Mouse (Mus musculus) midbrain, embryonic 12.5 days (tissue): Measurements from ENCODE around the gene Zfp13. TPM values are rescaled to one million over a fixed set of nuclear protein-coding genes. Genes with fewer than 3 reads are reported as not detected.

Source experiments
- ATAC-seq: fragments of 200-750 bp; cut with Nextera tagmentation; 2 replicates; pipeline ENCODE4 v1.8.0; 2017; ENCODE audit warnings: low read depth, moderate TSS enrichment, moderate library complexity; ENCODE audit not compliant: low FRiP score
- H3K27ac ChIP-seq: fragments of 300-500 bp; sonication (generic); replicated peaks from 2 replicates; pipeline ENCODE4 v1.5.1; 2016; ENCODE audit warnings: mild to moderate bottlenecking
- H3K27me3 ChIP-seq: fragments of 300-500 bp; sonication (generic); 2 replicates; pipeline ENCODE4 v1.6.1; 2016; ENCODE audit warnings: mild to moderate bottlenecking
- H3K36me3 ChIP-seq: fragments of 300-500 bp; sonication (generic); 2 replicates; pipeline ENCODE4 v1.6.1; 2016
- H3K4me1 ChIP-seq: fragments of 300-500 bp; sonication (generic); 2 replicates; pipeline ENCODE4 v1.6.1; 2016
- H3K4me2 ChIP-seq: fragments of 300-500 bp; sonication (generic); replicated peaks from 2 replicates; pipeline ENCODE4 v1.6.1; 2016; ENCODE audit warnings: mild to moderate bottlenecking, moderate library complexity
- H3K4me3 ChIP-seq: fragments of 300-500 bp; sonication (generic); 2 replicates; pipeline ENCODE4 v1.5.1; 2016; ENCODE audit warnings: mild to moderate bottlenecking
- H3K9ac ChIP-seq: fragments of 300-500 bp; sonication (generic); replicated peaks from 2 replicates; pipeline ENCODE4 v1.6.1; 2016; ENCODE audit warnings: mild to moderate bottlenecking, moderate library complexity
- H3K9me3 ChIP-seq: fragments of 300-500 bp; sonication (generic); 2 replicates; pipeline ENCODE4 v1.6.1; 2016; ENCODE audit warnings: mild to moderate bottlenecking
- WGBS: fragments of 180-500 bp; shearing (Covaris S2); methylation state at CpG from one replicate; pipeline ENCODE4 v1.1.7; 2016; 5-methylcytosine and 5-hydroxymethylcytosine counted together
- polyA plus RNA-seq: library from polyadenylated mRNA; unstranded; fragments of >200 nt; fragmentation: Nextera tagmentation; extraction: Ambion mirVana; gene quantifications from 2 replicates; pipeline ENCODE4 v1.2.1, GENCODE M21; 2016

The Zfp13 gene
- polyA plus RNA-seq, 1 experiment from 2014 or later, result 24.1 TPM

GRCm38 (mm10) chr17:23555243-23555916 is 43.9 kb downstream of the Zfp13 start:
- no peak overlapping the region for H3K27ac ChIP-seq
- H3K9me3 ChIP-seq, result no peaks in the 10 kb centered on the region
- no peak overlapping the region for H3K9ac ChIP-seq
- H3K36me3 ChIP-seq, result peaks cover 57% of the 10 kb centered on the region
- WGBS, result 84% methylated on average over 7 of the region's 7 CpGs
- ATAC-seq, result no peak
- H3K4me3 ChIP-seq, result no peak overlapping the region
- H3K4me1 ChIP-seq, result no peaks in the 10 kb centered on the region
- H3K4me2 ChIP-seq, result no peak overlapping the region
- H3K27me3 ChIP-seq, result peaks cover 6% of the 10 kb centered on the region

- Histone ChIP-seq H3K9me3 (no peaks in the 10 kb centered on the region), H3K4me1 (peaks cover 6% of the 10 kb centered on the region; the same call in 1 of the 2 replicates), H3K36me3 (peaks cover 46% of the 10 kb centered on the region), H3K27ac (no peak overlapping the region), H3K9ac (no peak overlapping the region), H3K4me2 (no peak overlapping the region), H3K4me3 (no peak overlapping the region), H3K27me3 (peaks cover 6% of the 10 kb centered on the region)
- ATAC-seq, result no peak
Measured at GRCm38 (mm10) chr17:23554321-23554720, 45.0 kb downstream of the Zfp13 start.

- Histone ChIP-seq H3K27me3 (peaks cover 6% of the 10 kb centered on the region), H3K9me3 (no peaks in the 10 kb centered on the region), H3K4me2 (no peak overlapping the region), H3K27ac (no peak overlapping the region), H3K4me3 (no peak overlapping the region), H3K36me3 (peaks cover 40% of the 10 kb centered on the region), H3K4me1 (peaks cover 7% of the 10 kb centered on the region; the same call in 1 of the 2 replicates), H3K9ac (no peak overlapping the region)
- no peak for ATAC-seq
- 77% methylated on average over 1 of the region's 1 CpGs for WGBS
Measured at GRCm38 (mm10) chr17:23553634-23554120, 45.6 kb downstream of the Zfp13 start.

GRCm38 (mm10) chr17:23552896-23553633 is 46.2 kb downstream of the Zfp13 start:
- peaks cover 34% of the 10 kb centered on the region for H3K36me3 ChIP-seq
- H3K27ac ChIP-seq, result no peak overlapping the region
- peaks cover 7% of the 10 kb centered on the region; the same call in 1 of the 2 replicates for H3K4me1 ChIP-seq
- H3K9ac ChIP-seq, result no peak overlapping the region
- H3K9me3 ChIP-seq, result no peaks in the 10 kb centered on the region
- WGBS, result 85% methylated on average over 8 of the region's 8 CpGs
- H3K4me2 ChIP-seq, result no peak overlapping the region
- ATAC-seq, result no peak
- 0 out of 2 replicates have a peak overlapping the region, but pooled peaks have one; percentile 3 for H3K4me3 ChIP-seq
- peaks cover 6% of the 10 kb centered on the region for H3K27me3 ChIP-seq

- 72% methylated on average over 5 of the region's 5 CpGs for WGBS
- Histone ChIP-seq H3K4me3 (no peak overlapping the region), H3K9me3 (no peaks in the 10 kb centered on the region), H3K36me3 (peaks cover 23% of the 10 kb centered on the region), H3K9ac (no peak overlapping the region), H3K27ac (no peak overlapping the region), H3K4me2 (no peak overlapping the region), H3K27me3 (peaks cover 6% of the 10 kb centered on the region), H3K4me1 (peaks cover 7% of the 10 kb centered on the region; the same call in 1 of the 2 replicates)
- ATAC-seq, result no peak
Measured at GRCm38 (mm10) chr17:23551963-23552362, 47.3 kb downstream of the Zfp13 start.

- peaks cover 6% of the 10 kb centered on the region for H3K27me3 ChIP-seq
- ATAC-seq, result no peak
- peaks cover 17% of the 10 kb centered on the region for H3K36me3 ChIP-seq
- peak overlapping the region; percentile 65; the same call in 1 of the 2 replicates for H3K27ac ChIP-seq
- peak overlapping the region; percentile 61 for H3K4me2 ChIP-seq
- H3K9me3 ChIP-seq, result no peaks in the 10 kb centered on the region
- H3K4me1 ChIP-seq, result peaks cover 7% of the 10 kb centered on the region; the same call in 1 of the 2 replicates
- H3K9ac ChIP-seq, result peak overlapping the region; percentile 59; the same call in 1 of the 2 replicates
- H3K4me3 ChIP-seq, result peak overlapping the region; percentile 59
Measured at GRCm38 (mm10) chr17:23551416-23551815, 47.9 kb downstream of the Zfp13 start.

- ATAC-seq, result peak; percentile 17
- H3K27me3 ChIP-seq, result peaks cover 6% of the 10 kb centered on the region
Measured at GRCm38 (mm10) chr17:23550856-23551255, 48.4 kb downstream of the Zfp13 start.

GRCm38 (mm10) chr17:23550188-23550791 is 49.0 kb downstream of the Zfp13 start:
- H3K4me2 ChIP-seq, result peak overlapping the region; percentile 61
- H3K9ac ChIP-seq, result peak overlapping the region; percentile 59
- H3K9me3 ChIP-seq, result no peaks in the 10 kb centered on the region
- H3K4me1 ChIP-seq, result peaks cover 7% of the 10 kb centered on the region; the same call in 1 of the 2 replicates
- WGBS, result under 1% methylated on average over 22 of the region's 22 CpGs
- H3K27me3 ChIP-seq, result peaks cover 6% of the 10 kb centered on the region
- peaks cover 6% of the 10 kb centered on the region for H3K36me3 ChIP-seq
- H3K4me3 ChIP-seq, result peak overlapping the region; percentile 59
- peak overlapping the region; percentile 65 for H3K27ac ChIP-seq
- ATAC-seq, result peak; percentile 70

More at GRCm38 (mm10) chr17:23550856-23551255, 48.4 kb downstream of the Zfp13 start:
- Histone ChIP-seq H3K4me1 (peaks cover 7% of the 10 kb centered on the region; the same call in 1 of the 2 replicates), H3K27ac (peak overlapping the region; percentile 65), H3K36me3 (peaks cover 12% of the 10 kb centered on the region), H3K9ac (peak overlapping the region; percentile 59), H3K4me2 (peak overlapping the region; percentile 61), H3K9me3 (no peaks in the 10 kb centered on the region), H3K4me3 (peak overlapping the region; percentile 59)
- WGBS, result 0% methylated on average over 15 of the region's 15 CpGs

GRCm38 (mm10) chr17:23549441-23549840 is 49.8 kb downstream of the Zfp13 start:
- H3K27me3 ChIP-seq, result peaks cover 6% of the 10 kb centered on the region
- peak overlapping the region; percentile 37 for H3K9ac ChIP-seq
- no peaks in the 10 kb centered on the region for H3K36me3 ChIP-seq
- 4% methylated on average over 9 of the region's 9 CpGs for WGBS
- peaks cover 7% of the 10 kb centered on the region; the same call in 1 of the 2 replicates for H3K4me1 ChIP-seq
- H3K4me2 ChIP-seq, result peak overlapping the region; percentile 61
- H3K27ac ChIP-seq, result no peak overlapping the region
- ATAC-seq, result no peak
- H3K4me3 ChIP-seq, result peak overlapping the region; percentile 59
- H3K9me3 ChIP-seq, result no peaks in the 10 kb centered on the region

- ATAC-seq, result peak; percentile 9; the same call in 1 of the 2 replicates
- H3K9ac ChIP-seq, result no peak overlapping the region
- peaks cover 7% of the 10 kb centered on the region; the same call in 1 of the 2 replicates for H3K4me1 ChIP-seq
- H3K9me3 ChIP-seq, result no peaks in the 10 kb centered on the region
- H3K27me3 ChIP-seq, result peaks cover 6% of the 10 kb centered on the region
- peak overlapping the region; percentile 59 for H3K4me3 ChIP-seq
- no peak overlapping the region for H3K27ac ChIP-seq
- H3K36me3 ChIP-seq, result no peaks in the 10 kb centered on the region
- peak overlapping the region; percentile 61 for H3K4me2 ChIP-seq
- under 1% methylated on average over 15 of the region's 15 CpGs for WGBS
Measured at GRCm38 (mm10) chr17:23548615-23549014, 50.7 kb downstream of the Zfp13 start.

- WGBS, result 58% methylated on average over 11 of the region's 11 CpGs
- Histone ChIP-seq H3K27me3 (peaks cover 2% of the 10 kb centered on the region; the same call in 1 of the 2 replicates), H3K9me3 (no peaks in the 10 kb centered on the region), H3K27ac (no peak overlapping the region), H3K4me2 (peak overlapping the region; percentile 54; the same call in 1 of the 2 replicates), H3K36me3 (no peaks in the 10 kb centered on the region), H3K4me1 (peaks cover 10% of the 10 kb centered on the region; the same call in 1 of the 2 replicates), H3K9ac (no peak overlapping the region), H3K4me3 (no peak overlapping the region)
- ATAC-seq, result no peak
Measured at GRCm38 (mm10) chr17:23547681-23548443, 51.4 kb downstream of the Zfp13 start.
